Mouse (Mus musculus) heart, postnatal 0 days (tissue): Measurements from ENCODE around the gene Rerg.

Source experiments
- CTCF ChIP-seq: IDR thresholded peaks from 2 replicates; pipeline ENCODE4 v1.5.1; 2016; ENCODE audit warnings: antibody characterized with exemption, control low read depth, low read depth
- EP300 ChIP-seq: IDR thresholded peaks from 2 replicates; pipeline ENCODE4 v1.6.1; 2016; ENCODE audit warnings: antibody characterized with exemption, low read depth

GRCm38 (mm10) chr6:137143818-137144525 lies 26.3 kb downstream of the Rerg start:
- TF ChIP-seq CTCF: peak; percentile 12; the same call in 1 of the 2 replicates
- TF ChIP-seq EP300: no peak
